Mouse (Mus musculus): ENCODE measurements around the gene Golga4.

Golga4 gene

DNA sequence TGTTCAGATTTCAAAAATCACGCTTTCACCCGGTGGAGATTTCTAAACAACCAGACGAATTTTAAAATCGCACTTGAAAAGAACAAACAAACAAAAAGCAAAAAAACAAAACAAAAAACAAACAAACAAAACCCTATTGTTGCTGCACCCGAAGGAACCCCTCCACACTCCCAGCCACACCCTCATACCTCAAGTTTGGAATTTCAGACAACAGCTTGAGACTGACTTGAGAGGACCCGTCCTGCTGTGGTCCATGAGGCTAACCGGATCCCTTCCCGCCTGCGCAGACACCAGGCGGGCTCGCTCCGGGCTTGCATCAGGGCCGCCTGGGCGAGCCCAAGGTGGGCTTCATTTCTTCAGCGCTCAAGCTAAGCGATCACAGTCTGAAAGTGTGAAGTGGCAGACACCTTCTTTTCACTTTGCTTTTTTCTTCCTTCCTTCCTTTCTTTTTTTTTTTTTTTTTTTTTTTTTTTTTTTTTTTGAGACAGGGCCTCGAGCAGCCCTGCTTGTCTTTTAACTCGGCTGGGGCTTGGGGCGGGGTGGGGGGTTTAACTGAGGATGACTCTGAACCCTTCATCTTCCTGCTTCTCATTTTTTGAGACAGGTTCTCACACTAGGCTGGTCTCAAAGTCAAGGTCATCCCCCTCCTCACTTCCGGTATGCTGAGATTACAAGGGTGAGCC lies 17.0 kb upstream of the Golga4 start:
- in situ Hi-C loops (cut with MboI, MseI) = loop anchor here (5.0 kb wide), 1 partner anchor 437 kb away; no protein-coding TSS in a partner anchor

GRCm38 (mm10) chr9:118489579-118490019 lies 16.5 kb upstream of the Golga4 start:
- in situ Hi-C loops (cut with MboI, MseI) = loop anchor here (5.0 to 10.0 kb wide), 3 partner anchors 325 to 437 kb away; no protein-coding TSS in a partner anchor

DNA sequence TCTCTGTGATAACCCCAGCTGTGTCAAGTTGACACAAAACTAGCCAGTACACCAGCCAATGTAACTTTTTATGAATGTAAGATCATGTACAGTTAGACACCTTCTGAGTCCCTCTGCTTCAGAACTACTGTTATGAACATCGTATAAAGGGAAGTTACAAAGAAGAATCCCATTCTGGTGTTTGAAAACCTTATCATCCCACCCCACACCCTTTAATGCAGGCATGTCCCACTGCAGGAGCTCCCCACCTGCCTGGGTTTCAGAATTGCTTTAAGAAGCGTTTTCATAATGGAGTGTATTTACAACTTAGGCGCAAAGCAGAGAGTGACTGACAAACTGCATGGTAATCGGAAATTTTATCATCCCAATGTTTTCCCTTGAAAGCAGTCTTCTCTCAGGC lies 14.9 kb upstream of the Golga4 start:
- in situ Hi-C loops (cut with MboI, MseI) = loop anchor here (10.0 kb wide), 2 partner anchors 326 to 396 kb away; no protein-coding TSS in a partner anchor

GRCm38 (mm10) chr9:118492932-118493698 lies 13.0 kb upstream of the Golga4 start:
- in situ Hi-C loops (cut with MboI, MseI) = loop anchor here (10.0 kb wide), 2 partner anchors 328 to 398 kb away; no protein-coding TSS in a partner anchor

DNA sequence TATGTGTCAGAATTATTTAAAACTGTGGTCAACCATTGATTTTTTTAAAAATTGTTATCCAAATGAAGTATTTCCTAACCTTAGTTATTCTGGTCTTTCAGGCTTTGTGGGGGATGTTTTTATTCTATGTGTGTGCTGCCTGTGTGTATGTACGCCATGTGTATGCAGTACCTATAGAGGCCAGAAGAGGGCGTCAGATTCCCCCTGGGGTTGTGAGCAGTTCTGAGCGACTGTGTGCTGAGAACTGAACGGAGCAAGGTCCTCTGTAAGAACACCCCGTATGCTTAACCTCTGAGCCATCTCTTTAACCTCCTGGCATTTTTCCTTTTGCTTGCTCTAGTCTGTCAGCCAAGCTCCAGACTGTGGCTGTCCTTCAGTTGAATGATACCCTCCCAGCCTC lies 12.0 kb upstream of the Golga4 start:
- in situ Hi-C loops (cut with MboI, MseI) = loop anchor here (10.0 kb wide), 2 partner anchors 329 to 399 kb away; no protein-coding TSS in a partner anchor

DNA sequence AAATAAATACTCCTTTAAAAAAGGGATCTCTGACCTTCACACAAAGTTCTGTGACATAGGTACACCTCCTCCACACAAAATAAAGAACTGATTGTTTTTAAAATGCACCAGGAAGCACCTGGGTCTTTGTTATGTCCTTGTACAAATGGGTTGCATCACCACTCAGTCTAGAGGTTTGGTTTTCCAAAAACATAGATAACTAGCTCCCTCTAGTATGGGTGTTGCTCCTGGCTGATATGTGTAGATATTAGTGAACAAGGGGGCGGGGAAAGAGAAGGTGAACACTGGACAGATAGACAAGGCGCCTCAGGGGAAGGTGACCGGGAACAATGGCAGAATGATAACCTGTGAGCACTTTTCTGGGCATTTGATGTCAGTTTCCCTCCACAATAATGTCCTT lies 10.1 kb upstream of the Golga4 start:
- in situ Hi-C loops (cut with MboI, MseI) = loop anchor here (10.0 kb wide), 2 partner anchors 331 to 401 kb away; no protein-coding TSS in a partner anchor

GRCm38 (mm10) chr9:118496952-118497351 lies 9.1 kb upstream of the Golga4 start:
- in situ Hi-C loops (cut with MboI, MseI) = loop anchor here (10.0 kb wide), 2 partner anchors 332 to 402 kb away; no protein-coding TSS in a partner anchor

DNA sequence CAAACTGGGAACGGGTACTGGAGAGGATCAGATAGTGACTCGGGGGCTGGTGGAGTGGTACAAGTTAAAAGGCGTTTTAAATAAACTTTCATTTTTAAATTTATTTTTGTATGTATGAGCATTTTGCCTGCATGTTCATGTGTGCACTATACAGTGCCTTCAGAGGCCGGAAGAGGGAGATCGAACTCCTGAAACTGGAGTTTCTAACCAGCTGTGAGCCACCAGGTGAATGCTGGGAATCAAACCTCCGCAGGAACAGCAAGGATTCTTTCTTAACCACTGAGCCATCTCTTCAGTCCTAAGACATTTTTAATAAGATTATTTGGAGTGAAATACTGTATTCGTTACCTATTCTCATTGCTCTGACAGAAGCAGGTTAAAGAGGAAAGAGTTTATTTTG lies 8.0 kb upstream of the Golga4 start:
- in situ Hi-C loops (cut with MboI, MseI) = loop anchor here (10.0 kb wide), 2 partner anchors 333 to 403 kb away; no protein-coding TSS in a partner anchor

- in situ Hi-C loops (cut with MboI, MseI) = no loop called here
These were observed 5.1 kb upstream of the Golga4 start for GRCm38 (mm10) chr9:118500963-118501362.

- in situ Hi-C loops (cut with MboI, MseI) = no loop called here
These were observed 1.4 kb upstream of the Golga4 start for GRCm38 (mm10) chr9:118504656-118505055.

- in situ Hi-C loops (cut with MboI, MseI) = no loop called here
These were observed 551 bp downstream of the Golga4 start for GRCm38 (mm10) chr9:118506404-118507231.

DNA sequence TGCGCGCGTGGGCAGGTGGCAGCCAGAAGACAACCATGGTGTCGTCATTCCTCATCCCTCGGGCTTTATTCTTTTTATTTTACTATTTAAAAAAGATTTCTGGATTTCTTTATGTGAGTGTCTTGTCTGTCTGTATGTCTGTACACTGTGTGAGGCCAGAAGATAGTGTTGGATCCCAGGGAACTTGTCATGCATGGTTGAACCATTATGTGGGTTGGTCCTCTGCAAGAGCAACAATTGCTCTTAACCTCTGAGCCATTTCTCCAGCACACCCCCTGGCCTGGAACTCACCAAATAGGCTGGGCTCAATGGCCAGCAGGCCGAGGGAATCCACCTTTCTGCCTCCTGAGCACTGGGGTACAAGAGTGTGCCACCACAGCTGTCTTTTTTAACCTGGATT lies 1.5 kb downstream of the Golga4 start:
- in situ Hi-C loops (cut with MboI, MseI) = no loop called here

- in situ Hi-C loops (cut with MboI, MseI) = no loop called here
These were observed 2.5 kb downstream of the Golga4 start for GRCm38 (mm10) chr9:118508601-118509000.

GRCm38 (mm10) chr9:118510941-118511690 lies 5.0 kb downstream of the Golga4 start:
- in situ Hi-C loops (cut with MboI, MseI) = no loop called here

DNA sequence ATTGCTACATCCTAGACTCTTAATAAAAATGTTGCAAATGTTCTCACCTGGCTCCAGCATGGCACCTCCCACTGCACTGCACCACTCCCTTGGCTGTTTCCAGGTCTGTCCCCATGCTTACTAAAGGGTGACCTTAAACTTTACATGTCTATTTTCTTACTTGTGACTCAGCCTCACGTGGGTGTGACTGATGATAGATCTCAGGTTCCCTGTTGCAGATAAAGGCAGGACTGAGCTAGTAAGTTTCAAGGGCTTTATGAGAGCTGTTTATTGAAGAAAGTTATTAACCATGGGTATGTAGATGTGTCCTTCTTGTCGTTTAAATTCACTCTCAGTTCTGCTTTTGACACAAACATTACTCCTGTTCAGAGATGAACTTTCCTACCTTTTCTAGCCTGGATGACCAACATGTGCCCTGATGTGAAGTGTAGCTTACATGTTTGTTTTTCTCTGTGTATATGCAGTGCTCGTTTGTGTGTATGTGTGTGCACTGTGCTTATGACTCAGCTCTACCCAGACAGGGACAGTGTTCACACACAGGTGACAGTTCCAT lies 6.7 kb downstream of the Golga4 start:
- in situ Hi-C loops (cut with MboI, MseI) = no loop called here

DNA sequence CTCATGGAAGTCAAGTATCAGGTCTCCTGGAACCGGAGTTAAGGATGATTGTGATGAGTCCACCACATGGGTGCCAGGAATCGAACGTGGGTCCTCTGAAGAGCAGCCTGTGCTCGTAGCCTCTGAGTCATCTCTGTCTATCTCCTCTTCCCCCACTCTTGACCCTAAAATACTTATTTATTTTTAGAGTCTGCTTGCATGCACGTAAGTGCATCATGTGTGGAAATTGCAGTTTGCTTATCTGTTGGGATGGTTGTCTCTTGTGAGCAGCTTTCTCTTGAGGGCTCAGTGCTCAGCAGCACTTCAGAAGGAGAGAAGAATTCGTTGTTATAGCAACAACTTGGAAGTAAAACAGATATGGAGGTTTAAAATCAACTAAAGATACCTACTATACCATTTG lies 9.4 kb downstream of the Golga4 start:
- in situ Hi-C loops (cut with MboI, MseI) = no loop called here

- in situ Hi-C loops (cut with MboI, MseI) = no loop called here
These were observed 10.1 kb downstream of the Golga4 start for GRCm38 (mm10) chr9:118516162-118516561.

DNA sequence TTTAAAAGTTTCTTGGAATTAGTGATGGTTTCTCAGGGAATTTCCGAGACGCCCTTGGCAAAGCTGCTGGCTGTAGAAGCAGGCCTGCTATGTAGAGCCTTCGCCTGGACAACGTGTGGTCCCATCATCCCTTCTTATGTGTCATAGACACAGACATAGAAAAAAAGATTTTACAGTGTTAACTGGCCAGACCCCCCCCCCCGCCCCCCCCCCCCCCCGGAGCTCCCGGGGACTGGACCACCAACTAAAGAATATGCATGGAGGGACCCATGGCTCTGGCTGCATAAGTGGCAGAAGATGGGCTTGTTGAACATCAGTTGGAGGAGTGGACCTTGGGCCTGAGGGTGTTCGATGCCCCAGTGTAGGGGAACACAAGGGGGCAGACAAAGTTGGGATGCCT lies 11.6 kb downstream of the Golga4 start:
- in situ Hi-C loops (cut with MboI, MseI) = no loop called here

GRCm38 (mm10) chr9:118519101-118519500 lies 13.0 kb downstream of the Golga4 start:
- in situ Hi-C loops (cut with MboI, MseI) = no loop called here

DNA sequence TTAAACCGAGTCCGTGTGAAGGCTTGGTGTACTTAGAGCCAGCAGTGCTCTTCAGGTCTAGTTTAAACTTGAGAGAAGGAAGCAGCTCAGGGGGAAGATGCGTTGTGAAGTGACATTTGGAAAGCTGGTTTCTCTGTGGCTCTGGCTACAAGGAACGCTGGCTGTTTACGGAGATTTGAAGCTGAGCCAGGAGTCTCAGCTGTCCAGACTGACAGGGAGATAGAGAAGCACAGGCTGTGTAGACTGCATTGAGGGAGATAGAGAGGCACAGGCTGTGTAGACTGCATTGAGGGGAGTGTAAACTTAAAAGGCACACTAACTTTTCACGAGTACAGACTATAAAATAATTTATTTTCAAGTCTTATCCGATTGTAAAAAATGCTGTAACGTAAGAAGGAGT lies 13.9 kb downstream of the Golga4 start:
- in situ Hi-C loops (cut with MboI, MseI) = no loop called here

DNA sequence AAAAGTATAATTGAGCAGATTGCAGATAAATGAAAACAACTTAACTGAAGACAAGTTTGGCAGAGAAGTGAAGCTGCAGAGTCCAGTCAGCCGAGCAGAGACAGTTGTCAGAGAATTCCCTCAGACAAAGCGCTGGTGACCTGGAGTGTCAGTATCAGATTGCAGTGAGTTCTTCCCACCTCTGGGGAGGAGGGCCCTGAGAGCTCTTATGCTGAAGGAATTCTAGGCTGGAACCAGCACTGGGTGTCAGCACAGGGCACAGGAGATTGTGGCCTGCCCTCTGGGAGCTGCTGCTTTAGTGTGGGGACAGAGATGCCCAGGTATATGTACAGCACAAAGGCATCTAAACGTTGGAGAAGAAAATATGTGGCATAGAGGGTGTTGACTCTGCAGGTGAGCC lies 14.8 kb downstream of the Golga4 start:
- in situ Hi-C loops (cut with MboI, MseI) = no loop called here
